Mouse (Mus musculus) thymus, postnatal 0 days (tissue): ENCODE measurements around the gene Dexi. TPM values are rescaled to one million over a fixed set of nuclear protein-coding genes. Genes with fewer than 3 reads are reported as not detected.

Experiments used
- DNase-seq: peaks from one replicate; pipeline ENCODE4 v3.0.0-alpha.2; 2015; ENCODE audit warnings: low spot score
- polyA plus RNA-seq: library from polyadenylated mRNA; unstranded; fragments of >200 nt; fragmentation: Nextera tagmentation; extraction: Ambion mirVana; gene quantifications from 2 replicates; pipeline ENCODE4 v1.2.1, GENCODE M21; 2015

The Dexi gene
- polyA plus RNA-seq, 1 experiment from 2014 or later: 35.2 TPM

DNA sequence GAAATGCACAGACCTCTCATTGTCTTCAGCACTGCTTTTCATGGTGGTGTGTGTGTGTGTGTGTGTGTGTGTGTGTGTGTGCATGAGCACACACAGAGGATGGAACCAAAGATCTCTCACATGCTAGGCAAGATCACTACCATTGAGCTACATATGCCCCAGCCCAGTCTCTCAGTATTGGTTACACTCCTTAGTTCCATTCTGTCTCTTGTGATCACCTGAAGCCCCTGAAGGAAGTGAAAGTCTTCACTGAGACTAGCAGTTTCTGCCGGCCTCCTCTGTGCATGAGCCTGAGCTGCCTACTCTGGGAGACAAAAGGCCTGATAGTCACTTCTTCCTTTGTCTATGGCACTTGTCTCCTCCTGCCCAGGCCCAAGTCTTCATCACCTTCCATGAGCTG, 43.7 kb downstream of the Dexi start:
- DNase-seq: no peak

GRCm38 (mm10) chr16:10498096-10498602, 44.7 kb downstream of the Dexi start:
- no peak for DNase-seq

DNA sequence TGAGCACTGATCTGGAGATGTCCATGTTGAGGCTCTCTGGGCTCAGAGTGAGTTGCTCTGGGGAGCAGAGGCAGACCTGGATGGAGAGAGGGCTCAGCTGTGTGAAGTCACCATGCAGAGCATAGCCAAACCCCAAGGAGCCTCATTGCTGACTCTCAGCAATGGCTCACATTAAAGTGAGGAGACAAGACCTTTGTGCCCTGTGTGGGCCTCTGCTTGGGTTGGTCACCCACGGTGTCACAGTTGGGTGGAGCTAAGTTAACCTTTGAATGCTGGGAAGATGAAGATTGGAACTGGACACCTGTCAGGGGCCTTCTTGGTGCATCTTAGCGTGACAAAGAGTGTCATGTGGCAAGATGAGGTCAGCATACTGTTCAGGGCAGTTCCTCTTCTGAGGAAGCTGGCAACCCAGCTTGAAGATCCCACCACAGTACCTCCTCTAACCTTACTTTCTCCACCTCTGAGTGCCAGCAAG, 47.0 kb downstream of the Dexi start:
- DNase-seq: no peak

DNA sequence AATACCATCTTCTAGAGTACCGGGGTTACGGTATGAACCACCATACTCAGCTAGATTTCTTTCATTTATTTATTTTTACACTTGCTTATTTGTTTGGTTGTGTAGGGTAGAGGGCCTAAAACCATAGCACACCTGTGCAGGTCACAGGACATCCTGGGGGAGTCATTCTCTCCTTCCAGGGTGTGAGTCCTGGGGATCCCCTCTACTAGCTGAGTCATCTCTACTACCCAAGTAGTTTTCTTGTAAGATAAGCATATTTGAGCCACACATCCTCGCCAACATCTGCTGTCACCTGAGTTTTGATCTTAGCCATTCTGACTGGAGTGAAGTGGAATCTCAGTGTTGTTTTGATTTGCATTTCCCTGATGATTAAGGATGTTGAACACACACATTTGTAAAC, 50.3 kb downstream of the Dexi start:
- no peak for DNase-seq

- DNase-seq: no peak
Measured at GRCm38 (mm10) chr16:10491716-10492115, 51.1 kb downstream of the Dexi start.

GRCm38 (mm10) chr16:10490503-10491150, 52.2 kb downstream of the Dexi start:
- DNase-seq: no peak

- no peak for DNase-seq
Measured at GRCm38 (mm10) chr16:10489904-10490457, 52.9 kb downstream of the Dexi start.

DNA sequence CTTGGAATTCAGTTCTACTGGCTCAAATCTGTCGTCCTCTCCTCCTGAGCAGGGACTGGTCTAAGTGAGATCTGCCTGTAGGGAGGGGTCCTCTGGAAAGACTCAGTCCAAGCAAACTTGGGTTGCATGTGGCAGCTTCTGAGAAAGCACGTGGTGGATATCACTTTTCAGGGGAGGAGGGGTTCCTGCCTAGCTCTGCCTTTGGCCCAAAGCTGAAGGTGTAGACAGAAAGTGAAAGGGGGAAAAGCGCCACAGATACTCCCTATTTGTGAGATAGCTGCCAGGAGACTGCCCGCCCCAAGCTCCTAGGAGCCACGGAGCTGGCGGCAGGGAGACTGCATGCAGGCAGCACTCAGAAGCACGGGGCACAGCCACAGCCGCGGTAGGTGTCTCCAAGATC, 53.4 kb downstream of the Dexi start:
- DNase-seq: no peak

DNA sequence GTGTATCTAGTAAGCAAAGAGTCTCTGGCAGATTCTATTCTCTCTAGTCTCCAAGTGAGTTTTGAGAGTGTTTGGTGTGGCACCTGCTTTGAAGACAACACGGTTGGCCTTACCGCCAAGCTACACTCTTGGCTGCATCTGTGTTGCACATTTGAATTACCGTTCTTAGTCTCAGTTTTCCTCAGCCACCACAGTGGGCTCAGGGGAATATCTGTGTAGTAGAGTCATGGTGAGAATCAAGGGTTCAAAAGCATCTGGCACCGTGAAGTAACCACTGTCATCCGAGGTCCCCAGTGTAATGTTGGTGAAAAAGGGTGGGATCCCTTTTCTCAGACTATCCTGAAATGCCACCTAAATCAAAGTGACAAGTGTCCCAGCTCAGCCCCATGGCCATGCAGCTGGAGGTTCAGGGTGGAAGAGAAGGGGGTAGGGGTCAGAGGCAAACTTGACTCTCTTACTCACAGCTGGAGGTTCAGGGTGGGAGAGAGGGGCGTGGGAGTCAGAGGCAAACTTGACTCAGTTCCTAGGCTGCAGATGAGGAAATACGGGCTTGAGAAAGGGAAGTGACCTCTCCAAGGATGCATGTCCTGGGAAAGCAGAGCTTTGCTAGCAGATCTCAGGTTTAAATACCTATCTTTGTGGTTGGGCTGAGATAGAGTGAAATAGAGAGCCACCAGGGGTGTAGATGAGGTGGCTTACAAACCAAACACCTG, 53.9 kb downstream of the Dexi start:
- DNase-seq: no peak

DNA sequence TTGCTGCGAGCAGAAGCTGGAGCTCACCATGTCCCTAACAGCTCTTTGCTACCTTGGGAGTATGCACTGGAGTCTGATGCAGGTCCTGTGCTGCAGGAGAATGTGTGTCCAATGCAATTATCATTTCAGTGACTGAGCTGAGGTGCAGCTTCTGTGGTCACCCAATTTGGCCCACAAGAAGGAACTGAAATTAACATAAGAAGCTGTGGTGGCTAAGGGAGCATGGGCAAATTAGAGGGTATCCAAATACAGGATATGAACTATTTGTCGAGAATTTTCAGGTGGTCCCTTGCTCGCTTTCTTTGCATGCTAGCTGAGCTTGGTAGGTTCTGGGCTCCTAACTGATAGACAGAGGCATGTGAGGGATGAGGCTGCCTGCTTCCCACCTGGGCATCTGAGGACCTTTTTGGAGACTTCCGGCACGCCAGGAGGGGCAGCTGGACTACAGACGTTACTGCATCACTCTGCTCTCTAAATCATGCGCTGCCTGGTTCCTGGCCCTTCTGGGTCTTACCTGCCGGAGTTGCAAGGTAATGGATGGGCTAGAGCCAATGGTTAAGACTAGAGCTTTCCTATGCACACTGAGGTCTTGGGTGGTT, 54.9 kb downstream of the Dexi start:
- no peak for DNase-seq

- no peak for DNase-seq
Measured at GRCm38 (mm10) chr16:10486993-10487392, 55.9 kb downstream of the Dexi start.

- DNase-seq: no peak
Measured at GRCm38 (mm10) chr16:10482343-10482742, 60.5 kb downstream of the Dexi start.

DNA sequence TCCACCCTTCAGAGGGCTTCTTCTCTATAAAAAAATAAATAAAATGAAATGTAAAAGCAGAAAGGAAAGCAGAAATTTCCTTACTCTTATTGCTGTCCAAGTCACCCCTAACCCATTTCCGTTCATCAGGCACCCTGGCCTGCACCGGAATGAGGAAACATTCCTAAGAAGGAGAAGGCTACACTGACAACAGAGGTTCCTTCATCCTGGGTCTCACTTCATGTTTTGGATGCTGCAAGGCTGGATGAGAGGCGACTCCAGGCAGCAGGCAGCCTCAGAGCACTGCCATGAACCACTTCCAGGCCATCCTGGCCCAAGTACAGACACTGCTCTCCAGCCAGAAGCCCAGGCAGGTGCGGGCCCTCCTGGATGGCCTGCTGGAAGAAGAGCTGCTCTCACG, 63.0 kb downstream of the Dexi start, which contains the start of gene Ciita:
TSS of gene Ciita (plus strand) at position 203 of the 400 bp plus-strand sequence.
- no peak for DNase-seq

- no peak for DNase-seq
Measured at GRCm38 (mm10) chr16:10475919-10476318, 66.9 kb downstream of the Dexi start.

DNA sequence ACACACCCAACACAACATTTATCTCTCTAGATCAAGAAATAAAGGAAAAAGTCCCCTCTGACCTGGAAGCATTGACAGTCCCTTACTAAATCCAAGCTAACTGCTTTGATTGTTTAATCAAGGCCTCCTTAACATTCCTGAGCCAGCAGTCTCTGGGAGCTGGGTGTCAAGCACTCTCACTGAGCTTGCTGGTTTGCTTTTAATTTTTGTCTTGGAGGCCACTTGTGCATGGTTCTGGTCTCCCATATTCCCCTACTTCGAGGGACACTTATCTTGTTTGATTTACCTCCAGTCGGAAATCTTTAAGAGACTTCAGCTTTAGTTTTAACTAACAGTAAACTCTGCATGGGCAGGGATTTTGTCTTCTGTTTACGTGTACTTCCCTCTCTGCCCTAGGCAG, 67.9 kb downstream of the Dexi start:
- DNase-seq: no peak

DNA sequence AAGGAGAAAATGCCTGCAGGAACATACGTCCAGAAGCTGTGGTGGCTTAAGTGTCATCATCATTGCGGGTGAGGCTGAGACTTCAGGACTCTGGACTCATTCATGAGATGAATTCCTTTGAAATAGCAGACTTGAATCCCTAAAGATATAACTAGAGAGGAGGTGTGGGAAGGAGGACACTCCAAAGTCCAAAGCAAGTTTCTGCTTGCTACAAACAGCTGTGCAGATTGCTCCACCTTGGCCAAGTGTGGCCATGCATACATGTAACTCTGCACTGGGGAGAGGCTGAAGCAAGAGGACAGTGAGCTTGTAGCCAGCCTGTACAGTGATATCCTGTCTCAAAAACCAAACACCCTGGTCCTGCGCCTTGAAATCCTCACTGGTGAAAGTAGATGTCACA, 70.9 kb downstream of the Dexi start:
- no peak for DNase-seq

GRCm38 (mm10) chr16:10468201-10468600, 74.7 kb downstream of the Dexi start:
- DNase-seq: no peak

- no peak for DNase-seq
Measured at GRCm38 (mm10) chr16:10467391-10468107, 75.3 kb downstream of the Dexi start.

- DNase-seq: no peak
Measured at GRCm38 (mm10) chr16:10465011-10465681, 77.7 kb downstream of the Dexi start.

DNA sequence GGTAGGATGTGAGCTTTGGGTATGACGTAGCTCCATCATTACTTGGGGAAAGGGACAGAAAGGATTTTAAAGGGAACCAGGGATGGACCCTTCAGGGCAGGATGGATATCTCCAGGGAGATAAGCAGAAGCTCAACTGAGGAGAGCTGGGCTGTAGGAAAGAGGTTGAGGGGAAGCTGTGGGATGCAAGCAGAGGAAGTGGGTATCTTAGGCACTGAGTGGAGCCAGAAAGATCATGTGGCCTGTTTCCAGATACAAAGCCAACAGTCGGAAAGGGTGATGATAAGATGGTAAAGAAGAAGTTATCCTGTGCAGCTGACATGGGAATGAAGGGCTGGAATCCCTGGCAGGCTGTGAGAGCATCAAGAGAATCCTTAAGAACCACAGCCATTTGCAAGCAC, 81.7 kb downstream of the Dexi start:
- no peak for DNase-seq

DNA sequence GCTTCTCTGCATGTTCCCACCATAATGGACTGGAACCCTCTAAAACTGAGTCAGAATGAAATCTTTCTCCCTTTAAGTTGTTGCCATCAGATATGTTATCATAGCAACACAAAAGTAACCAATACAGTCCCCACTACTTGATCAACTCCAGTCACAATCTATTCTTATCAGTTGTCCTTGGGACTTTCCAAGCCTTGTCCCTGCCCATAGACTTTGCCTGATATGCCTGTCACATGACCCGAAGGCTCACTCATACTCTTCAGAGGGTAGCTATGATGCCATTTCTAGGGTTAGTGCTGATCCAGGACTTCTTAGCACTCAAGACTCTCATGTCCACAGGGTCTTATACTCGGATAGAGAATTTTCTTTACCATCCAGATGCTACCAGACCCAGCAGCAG, 82.7 kb downstream of the Dexi start:
- DNase-seq: no peak
